9 mouse cellular contexts compared by ENCODE assay signal in the genomic region with DNA sequence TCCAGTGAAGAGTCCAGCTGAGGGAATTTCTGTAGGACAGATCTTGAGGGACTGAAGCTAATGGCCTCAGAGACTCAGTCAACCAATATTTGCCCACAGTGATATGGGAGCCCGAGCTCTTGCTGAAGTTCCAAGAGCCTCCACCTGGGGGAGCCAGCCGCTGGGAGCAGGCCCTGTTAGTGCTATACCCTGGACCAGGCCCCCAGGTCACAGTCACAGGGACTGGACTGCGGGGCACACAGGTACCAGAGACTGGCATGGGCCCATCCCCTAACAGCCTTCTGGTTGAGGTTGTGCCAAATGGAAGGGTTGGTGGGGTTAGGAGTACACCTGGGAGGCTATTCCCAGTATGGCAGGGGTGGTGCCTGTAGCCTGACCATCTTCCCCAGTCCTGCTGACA. TPM values are rescaled to one million over a fixed set of nuclear protein-coding genes. Genes with fewer than 3 reads are reported as not detected.
DNase-seq lines count a peak whose midpoint lies in the region; ATAC-seq and TF ChIP-seq lines count a peak whose summit lies in the region.
"Had no signal": no experiment of that assay in that cellular context is flagged by ENCODE, and none has a peak within 500 bp of the region (broad histone marks: within the 10 kb centered on the region; RNA-seq: fewer than 3 reads in every experiment).

No protein-coding gene starts in this region.

- ATAC-seq in Patski, result peak; percentile 24
- peak; percentile 62 for ATAC-seq in intestine, embryonic 15.5 days
- 0 out of 2 replicates have a peak, but pooled peaks have one; percentile 17 for ATAC-seq in limb, embryonic 13.5 days (ENCODE audit: low FRiP score, low read depth)
- peak; percentile 32 for ATAC-seq in midbrain, embryonic 16.5 days

- DNase-seq in 3134 (ENCODE audit: extremely low read depth, insufficient read length, low spot score) (peak; percentile 47), Patski (ENCODE audit: low read depth, low spot score) (no peak)
- peak; percentile 89 to 90 for DNase-seq in cerebellum, postnatal 36 days
- DNase-seq in gastrocnemius, adult 2 months, result peak; percentile 85
- peak; percentile 53 to 59 for DNase-seq in spleen, postnatal 36 days (ENCODE audit: low spot score in 2 of 2)

- intact Hi-C loops in gastrocnemius, adult 2 months (cut with DNase I), result loop anchor here (5.0 kb wide), 1 partner anchor 59 kb away; no protein-coding TSS in a partner anchor

- no peaks in the 10 kb centered on the region for H3K27me3 ChIP-seq in Patski
- peaks cover 17% of the 10 kb centered on the region; the same call in 1 of the 2 replicates for H3K27me3 ChIP-seq in intestine, embryonic 15.5 days (replicated peaks)
- H3K27me3 ChIP-seq in limb, embryonic 13.5 days, result peaks cover 46% of the 10 kb centered on the region
- H3K27me3 ChIP-seq in midbrain, embryonic 16.5 days (ENCODE audit: control insufficient read depth, insufficient read depth, low read depth, low read length), result peaks cover 17% of the 10 kb centered on the region

- in situ Hi-C loops in Patski (cut with MboI; ENCODE audit: low pct_unique_long_range_greater_than_20kb), result no loop called here

- H3K4me3 ChIP-seq in gastrocnemius, adult 2 months, result no peak overlapping the region
- no peak overlapping the region for H3K4me3 ChIP-seq in intestine, embryonic 15.5 days (replicated peaks)
- peak overlapping the region; percentile 54; the same call in 1 of the 2 replicates for H3K4me3 ChIP-seq in limb, embryonic 13.5 days
- no peak overlapping the region for H3K4me3 ChIP-seq in midbrain, embryonic 16.5 days (ENCODE audit: low read depth, low read length)

- no peaks in the 10 kb centered on the region for H3K9me3 ChIP-seq in intestine, embryonic 15.5 days
- no peaks in the 10 kb centered on the region for H3K9me3 ChIP-seq in limb, embryonic 13.5 days
- H3K9me3 ChIP-seq in midbrain, embryonic 16.5 days (replicated peaks; ENCODE audit: control insufficient read depth, low read length, poor library complexity, severe bottlenecking), result no peaks in the 10 kb centered on the region

- 23% methylated on average over 3 of the region's 3 CpGs for whole genome bisulfite sequencing in intestine, embryonic 15.5 days
- 19% methylated on average over 3 of the region's 3 CpGs for WGBS in limb, embryonic 13.5 days
- WGBS in midbrain, embryonic 16.5 days, result 5% methylated on average over 3 of the region's 3 CpGs

- POLR2A ChIA-PET in Patski (lab: Charles Lee), result no interaction called here

- peaks cover 42% of the 10 kb centered on the region for H3K4me1 ChIP-seq in intestine, embryonic 15.5 days (replicated peaks)
- H3K4me1 ChIP-seq in limb, embryonic 13.5 days, result peaks cover 38% of the 10 kb centered on the region
- H3K4me1 ChIP-seq in midbrain, embryonic 16.5 days (ENCODE audit: control insufficient read depth, insufficient read depth, low read length), result peaks cover 27% of the 10 kb centered on the region

- no peak for TF ChIP-seq CTCF in Patski (IDR thresholded peaks at IDR 0.05)
- peak; percentile 91 for TF ChIP-seq CTCF in gastrocnemius, adult 2 months (IDR thresholded peaks at IDR 0.05)

- peak overlapping the region; percentile 9 for H3K27ac ChIP-seq in gastrocnemius, adult 2 months
- no peak overlapping the region for H3K27ac ChIP-seq in intestine, embryonic 15.5 days
- no peak overlapping the region for H3K27ac ChIP-seq in limb, embryonic 13.5 days
- no peak overlapping the region for H3K27ac ChIP-seq in midbrain, embryonic 16.5 days (ENCODE audit: low read length)

- H3K36me3 ChIP-seq in intestine, embryonic 15.5 days, result peaks cover 42% of the 10 kb centered on the region
- H3K36me3 ChIP-seq in limb, embryonic 13.5 days, result peaks cover 45% of the 10 kb centered on the region
- H3K36me3 ChIP-seq in midbrain, embryonic 16.5 days (ENCODE audit: control insufficient read depth, insufficient read depth, low read length), result peaks cover 25% of the 10 kb centered on the region

- 0 out of 2 replicates have a peak overlapping the region, but pooled peaks have one; percentile 61 for H3K9ac ChIP-seq in intestine, embryonic 15.5 days
- peak overlapping the region; percentile 78; the same call in 1 of the 2 replicates for H3K9ac ChIP-seq in limb, embryonic 13.5 days
- H3K9ac ChIP-seq in midbrain, embryonic 16.5 days (ENCODE audit: low read depth, low read length), result peak overlapping the region; percentile 85; the same call in 1 of the 2 replicates

- CTCF ChIA-PET in Patski (lab: Charles Lee), result interaction anchor here (0.6 to 2.1 kb wide), 6 partner anchors 12 to 85 kb away, joined by 3 to 8 read pairs (median 3); no protein-coding TSS in a partner anchor

- no peak overlapping the region for H3K4me2 ChIP-seq in intestine, embryonic 15.5 days (replicated peaks)
- H3K4me2 ChIP-seq in limb, embryonic 13.5 days (replicated peaks), result peak overlapping the region; percentile 97; the same call in 1 of the 2 replicates
- no peak overlapping the region for H3K4me2 ChIP-seq in midbrain, embryonic 16.5 days (ENCODE audit: low read length)

RNA-seq across cellular contexts. Expression of a gene that starts 0.9 kb away (rescaled TPM):
- polyA plus RNA-seq in Patski (2021), result 0.47 TPM
- total RNA-seq in gastrocnemius, adult 2 months (2021), result under 1 TPM; 0.38 to 0.98 TPM
- not detected in 2 replicates for polyA plus RNA-seq in intestine, embryonic 15.5 days (2015; fragmentation: Nextera tagmentation; extraction: Ambion mirVana)
- polyA plus RNA-seq in limb, embryonic 13.5 days (2015; fragmentation: Nextera tagmentation; extraction: Ambion mirVana), result not detected in 2 replicates
- polyA plus RNA-seq in midbrain, embryonic 16.5 days (2015; fragmentation: Nextera tagmentation; extraction: Ambion mirVana), result not detected in 2 replicates

RNA-seq across cellular contexts. Expression of a gene that starts 7.4 kb away (rescaled TPM):
- polyA plus RNA-seq in Patski (2021), result not detected
- total RNA-seq in gastrocnemius, adult 2 months (2021), result 100 to 1,000 TPM; 397 to 414 TPM
- polyA plus RNA-seq in intestine, embryonic 15.5 days (2015; fragmentation: Nextera tagmentation; extraction: Ambion mirVana), result 0.88 and 1.2 TPM in 2 replicates
- polyA plus RNA-seq in limb, embryonic 13.5 days (2015; fragmentation: Nextera tagmentation; extraction: Ambion mirVana), result 4.5 and 5.2 TPM in 2 replicates
- 0.39 and 0.45 TPM in 2 replicates for polyA plus RNA-seq in midbrain, embryonic 16.5 days (2015; fragmentation: Nextera tagmentation; extraction: Ambion mirVana)
- polyA plus RNA-seq: erythroblast, embryonic 14.5 days had no signal

RNA-seq across cellular contexts. Expression of a gene that starts 7.5 kb away (rescaled TPM):
- polyA plus RNA-seq in Patski (2021), result 77.0 TPM
- total RNA-seq in gastrocnemius, adult 2 months (2021), result 10 to 100 TPM; 22.3 to 29.8 TPM
- polyA plus RNA-seq in intestine, embryonic 15.5 days (2015; fragmentation: Nextera tagmentation; extraction: Ambion mirVana), result 132 and 133 TPM in 2 replicates
- 127 and 128 TPM in 2 replicates for polyA plus RNA-seq in limb, embryonic 13.5 days (2015; fragmentation: Nextera tagmentation; extraction: Ambion mirVana)
- 121 and 125 TPM in 2 replicates for polyA plus RNA-seq in midbrain, embryonic 16.5 days (2015; fragmentation: Nextera tagmentation; extraction: Ambion mirVana)

RNA-seq across cellular contexts. Expression of a gene that starts 7.9 kb away (rescaled TPM):
- 66.7 TPM for polyA plus RNA-seq in Patski (2021)
- total RNA-seq in gastrocnemius, adult 2 months (2021), result 10 to 100 TPM; 28.9 to 29.1 TPM
- polyA plus RNA-seq in intestine, embryonic 15.5 days (2015; fragmentation: Nextera tagmentation; extraction: Ambion mirVana), result 63.7 and 69.7 TPM in 2 replicates
- polyA plus RNA-seq in limb, embryonic 13.5 days (2015; fragmentation: Nextera tagmentation; extraction: Ambion mirVana), result 73.0 and 77.4 TPM in 2 replicates
- 57.8 and 60.6 TPM in 2 replicates for polyA plus RNA-seq in midbrain, embryonic 16.5 days (2015; fragmentation: Nextera tagmentation; extraction: Ambion mirVana)

RNA-seq across cellular contexts. Expression of a gene that starts 20.5 kb away (rescaled TPM):
- polyA plus RNA-seq in Patski (2021), result 618 TPM
- 100 to 1,000 TPM; 579 to 691 TPM for total RNA-seq in gastrocnemius, adult 2 months (2021)
- 1,393 and 1,601 TPM in 2 replicates for polyA plus RNA-seq in intestine, embryonic 15.5 days (2015; fragmentation: Nextera tagmentation; extraction: Ambion mirVana)
- 1,885 and 1,910 TPM in 2 replicates for polyA plus RNA-seq in limb, embryonic 13.5 days (2015; fragmentation: Nextera tagmentation; extraction: Ambion mirVana)
- polyA plus RNA-seq in midbrain, embryonic 16.5 days (2015; fragmentation: Nextera tagmentation; extraction: Ambion mirVana), result 1,102 and 1,149 TPM in 2 replicates
